Mouse (Mus musculus): ENCODE data around the gene Siva1. TPM values are rescaled to one million over a fixed set of nuclear protein-coding genes. Genes with fewer than 3 reads are reported as not detected.

Gene Siva1
- polyA plus RNA-seq (2015; fragmentation: Nextera tagmentation; extraction: Ambion mirVana) = 154 and 174 TPM in 2 replicates

- peak within 1 kb of the TSS; percentile 85 for H3K27ac ChIP-seq
- 2% methylated on average over 42 of the region's 46 CpGs for WGBS
- peak; percentile 96 for ATAC-seq
- H3K4me3 ChIP-seq = peak within 1 kb of the TSS; percentile 74
- H3K36me3 ChIP-seq (ENCODE audit: poor library complexity, severe bottlenecking) = peaks cover 22% of the 10 kb centered on the region
- H3K27me3 ChIP-seq = no peaks in the 10 kb centered on the region
- H3K9me3 ChIP-seq (replicated peaks) = no peaks in the 10 kb centered on the region
- H3K9ac ChIP-seq = peak within 1 kb of the TSS; percentile 84
- H3K4me1 ChIP-seq = peaks cover 24% of the 10 kb centered on the region
- H3K4me2 ChIP-seq = peak within 1 kb of the TSS; percentile 89
Measured at GRCm38 (mm10) chr12:112644180-112644854, at the start of gene Siva1. Siva1 (plus strand) TSS chr12:112644679.

DNA sequence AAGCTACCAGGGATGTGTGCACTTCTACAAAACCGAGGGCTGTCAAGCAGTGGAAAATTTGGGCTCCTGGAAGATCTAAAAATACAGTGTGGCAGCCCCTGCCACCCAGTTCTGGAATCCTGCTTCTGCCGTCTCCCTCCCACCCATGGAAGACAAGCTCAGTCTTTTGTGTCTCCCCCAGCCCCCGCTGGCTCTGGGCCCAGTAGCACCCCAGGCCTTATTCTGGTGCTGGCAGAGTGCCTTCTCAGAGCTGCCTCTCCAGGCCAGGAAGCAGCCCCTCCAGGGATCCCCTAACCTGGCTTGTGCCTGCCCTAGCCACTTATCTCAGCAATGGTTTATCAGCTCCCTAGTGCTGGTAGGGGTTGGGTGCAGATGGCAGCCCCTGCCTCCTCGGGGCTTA lies 49.5 kb upstream of the Siva1 start:
- Histone ChIP-seq H3K36me3 (ENCODE audit: poor library complexity, severe bottlenecking) (no peaks in the 10 kb centered on the region), H3K4me3 (no peak overlapping the region), H3K9ac (no peak overlapping the region; the same call in 1 of the 2 replicates), H3K27me3 (peaks cover 5% of the 10 kb centered on the region), H3K27ac (peak overlapping the region; percentile 44; the same call in 1 of the 2 replicates), H3K4me1 (peaks cover 26% of the 10 kb centered on the region), H3K9me3 (replicated peaks) (no peaks in the 10 kb centered on the region), H3K4me2 (no peak overlapping the region)
- no peak; the same call in 1 of the 2 replicates for ATAC-seq
- WGBS = 34% methylated on average over 4 of the region's 4 CpGs

DNA sequence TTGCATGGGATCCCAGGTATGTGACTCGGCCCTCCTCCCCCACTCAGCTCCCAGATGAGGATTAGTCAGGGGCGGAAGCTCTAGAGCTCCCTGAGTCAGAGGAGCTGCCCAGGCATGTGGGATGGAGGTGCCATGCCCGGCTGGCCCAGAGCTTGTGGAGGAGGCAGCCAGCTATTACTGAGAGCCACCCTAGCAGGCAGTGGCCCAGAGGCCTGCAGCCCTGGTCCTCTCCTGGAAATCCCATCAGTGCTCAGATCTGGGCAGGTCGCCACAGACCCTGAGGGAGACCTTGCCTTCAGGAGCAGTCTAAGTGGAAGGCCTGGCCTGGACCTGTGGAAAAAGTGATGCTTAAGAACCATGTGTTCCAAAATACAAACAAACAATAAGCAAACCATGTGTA lies 48.9 kb upstream of the Siva1 start:
- H3K27ac ChIP-seq = peak overlapping the region; percentile 16; the same call in 1 of the 2 replicates
- 0 out of 2 replicates have a peak, but pooled peaks cover 1% of the 10 kb centered on the region for H3K27me3 ChIP-seq
- peaks cover 26% of the 10 kb centered on the region for H3K4me1 ChIP-seq
- H3K4me3 ChIP-seq = no peak overlapping the region
- H3K36me3 ChIP-seq (ENCODE audit: poor library complexity, severe bottlenecking) = no peaks in the 10 kb centered on the region
- H3K4me2 ChIP-seq = no peak overlapping the region
- no peaks in the 10 kb centered on the region for H3K9me3 ChIP-seq (replicated peaks)
- ATAC-seq = no peak
- H3K9ac ChIP-seq = no peak overlapping the region
- WGBS = 79% methylated on average over 4 of the region's 4 CpGs

DNA sequence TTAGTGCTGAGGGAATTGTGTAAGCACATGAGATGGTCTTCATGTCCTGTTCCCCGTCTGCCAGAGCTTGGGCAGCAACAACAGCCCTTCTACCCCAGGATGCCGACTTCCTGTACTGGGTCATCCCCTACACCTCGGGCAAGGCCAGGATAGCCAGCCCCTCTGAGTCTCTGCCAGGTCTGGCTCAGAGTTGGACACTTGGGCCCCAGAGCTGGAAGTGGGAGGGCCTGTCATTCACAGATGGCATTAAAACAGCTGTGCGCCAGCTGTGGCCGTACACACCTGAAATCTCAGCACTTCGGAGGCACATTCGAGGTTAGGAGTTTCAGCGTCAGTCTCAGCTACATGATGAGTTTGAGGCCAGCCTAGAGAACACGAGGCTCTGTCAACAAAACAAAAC lies 48.0 kb upstream of the Siva1 start:
- Histone ChIP-seq H3K9ac (no peak overlapping the region), H3K27ac (no peak overlapping the region), H3K4me2 (no peak overlapping the region), H3K36me3 (ENCODE audit: poor library complexity, severe bottlenecking) (no peaks in the 10 kb centered on the region), H3K4me3 (no peak overlapping the region), H3K4me1 (peaks cover 26% of the 10 kb centered on the region), H3K9me3 (replicated peaks) (no peaks in the 10 kb centered on the region), H3K27me3 (no peaks in the 10 kb centered on the region)
- WGBS = 85% methylated on average over 9 of the region's 9 CpGs
- no peak for ATAC-seq

GRCm38 (mm10) chr12:112596891-112597500 lies 47.5 kb upstream of the Siva1 start:
- no peak overlapping the region for H3K4me3 ChIP-seq
- ATAC-seq = no peak
- H3K4me1 ChIP-seq = peaks cover 26% of the 10 kb centered on the region
- H3K4me2 ChIP-seq = no peak overlapping the region
- no peaks in the 10 kb centered on the region for H3K27me3 ChIP-seq
- no peak overlapping the region for H3K27ac ChIP-seq
- 69% methylated on average over 14 of the region's 14 CpGs for WGBS
- no peak overlapping the region for H3K9ac ChIP-seq
- no peaks in the 10 kb centered on the region for H3K9me3 ChIP-seq (replicated peaks)
- H3K36me3 ChIP-seq (ENCODE audit: poor library complexity, severe bottlenecking) = no peaks in the 10 kb centered on the region

- Histone ChIP-seq H3K4me1 (peaks cover 26% of the 10 kb centered on the region), H3K9ac (no peak overlapping the region), H3K27me3 (no peaks in the 10 kb centered on the region), H3K36me3 (ENCODE audit: poor library complexity, severe bottlenecking) (no peaks in the 10 kb centered on the region), H3K9me3 (replicated peaks) (no peaks in the 10 kb centered on the region), H3K4me3 (no peak overlapping the region), H3K4me2 (no peak overlapping the region), H3K27ac (no peak overlapping the region)
- 84% methylated on average over 8 of the region's 8 CpGs for WGBS
- no peak for ATAC-seq
Measured at GRCm38 (mm10) chr12:112597618-112598017, 46.9 kb upstream of the Siva1 start.

DNA sequence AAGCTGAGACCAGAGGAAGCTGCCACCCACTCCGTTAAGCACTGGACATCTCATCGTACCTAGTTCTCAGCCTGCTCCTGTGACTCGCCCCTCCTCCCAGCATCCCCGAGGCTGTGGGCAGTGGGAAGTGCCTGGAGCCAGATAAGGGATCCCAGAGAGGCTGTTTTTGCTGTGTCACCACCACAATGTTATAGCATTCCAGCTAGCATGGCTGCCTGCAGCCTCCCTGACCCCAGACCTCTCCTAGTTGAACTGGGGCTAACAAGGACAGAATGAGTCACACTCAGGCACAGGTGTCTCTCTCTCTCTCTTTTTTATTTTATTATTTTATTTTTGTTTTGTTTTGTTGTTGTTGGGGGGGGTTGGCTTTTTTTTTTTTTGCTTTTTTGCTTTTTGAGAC lies 45.3 kb upstream of the Siva1 start:
- H3K9me3 ChIP-seq (replicated peaks) = no peaks in the 10 kb centered on the region
- WGBS = 35% methylated on average over 4 of the region's 4 CpGs
- ATAC-seq = no peak
- H3K27me3 ChIP-seq = no peaks in the 10 kb centered on the region
- no peak overlapping the region for H3K4me2 ChIP-seq
- H3K4me3 ChIP-seq = no peak overlapping the region
- H3K9ac ChIP-seq = no peak overlapping the region
- H3K36me3 ChIP-seq (ENCODE audit: poor library complexity, severe bottlenecking) = no peaks in the 10 kb centered on the region
- no peak overlapping the region for H3K27ac ChIP-seq
- peaks cover 16% of the 10 kb centered on the region for H3K4me1 ChIP-seq

DNA sequence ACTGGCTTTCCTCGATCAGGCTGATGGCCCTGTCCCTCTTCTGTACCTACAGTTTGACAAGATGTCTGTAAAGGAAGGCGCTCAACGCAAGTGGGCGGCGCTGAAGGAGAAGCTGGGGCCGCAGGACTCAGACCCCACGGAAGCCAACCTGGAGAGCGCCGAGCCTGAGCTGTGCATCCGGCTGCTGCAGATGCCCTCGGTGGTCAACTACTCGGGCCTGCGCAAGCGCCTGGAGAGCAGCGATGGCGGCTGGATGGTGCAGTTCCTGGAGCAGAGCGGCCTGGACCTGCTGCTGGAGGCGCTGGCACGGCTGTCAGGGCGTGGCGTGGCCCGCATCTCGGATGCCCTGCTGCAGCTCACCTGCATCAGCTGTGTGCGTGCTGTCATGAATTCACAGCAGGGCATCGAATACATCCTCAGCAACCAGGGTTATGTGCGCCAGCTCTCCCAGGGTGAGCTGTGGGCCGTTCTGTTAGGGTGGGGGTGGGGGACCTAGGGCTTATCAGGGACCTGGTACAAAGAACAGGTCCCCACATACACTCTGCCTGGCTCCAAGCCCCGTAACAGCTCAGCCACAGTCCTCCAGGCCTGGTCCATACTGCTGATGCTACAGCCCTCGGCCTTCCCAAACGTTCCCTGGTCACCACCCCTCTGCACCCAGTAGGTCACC lies 44.4 kb upstream of the Siva1 start:
- peaks cover 11% of the 10 kb centered on the region for H3K4me1 ChIP-seq
- no peak for ATAC-seq
- H3K9ac ChIP-seq = no peak overlapping the region
- no peaks in the 10 kb centered on the region for H3K36me3 ChIP-seq (ENCODE audit: poor library complexity, severe bottlenecking)
- no peak overlapping the region for H3K4me3 ChIP-seq
- H3K4me2 ChIP-seq = no peak overlapping the region
- no peaks in the 10 kb centered on the region for H3K9me3 ChIP-seq (replicated peaks)
- WGBS = 79% methylated on average over 30 of the region's 30 CpGs
- no peaks in the 10 kb centered on the region for H3K27me3 ChIP-seq
- no peak overlapping the region for H3K27ac ChIP-seq

- Histone ChIP-seq H3K4me1 (peaks cover 10% of the 10 kb centered on the region; the same call in 1 of the 2 replicates), H3K36me3 (ENCODE audit: poor library complexity, severe bottlenecking) (no peaks in the 10 kb centered on the region), H3K4me2 (no peak overlapping the region), H3K9ac (no peak overlapping the region), H3K4me3 (no peak overlapping the region), H3K9me3 (replicated peaks) (no peaks in the 10 kb centered on the region), H3K27ac (no peak overlapping the region), H3K27me3 (no peaks in the 10 kb centered on the region)
- ATAC-seq = no peak
- WGBS = 90% methylated on average over 5 of the region's 5 CpGs
Measured at GRCm38 (mm10) chr12:112604022-112604421, 40.5 kb upstream of the Siva1 start.

GRCm38 (mm10) chr12:112604709-112605649 lies 39.5 kb upstream of the Siva1 start:
- 66% methylated on average over 20 of the region's 20 CpGs for WGBS
- 0 out of 2 replicates have a peak overlapping the region, but pooled peaks have one; percentile 2 for H3K9ac ChIP-seq

DNA sequence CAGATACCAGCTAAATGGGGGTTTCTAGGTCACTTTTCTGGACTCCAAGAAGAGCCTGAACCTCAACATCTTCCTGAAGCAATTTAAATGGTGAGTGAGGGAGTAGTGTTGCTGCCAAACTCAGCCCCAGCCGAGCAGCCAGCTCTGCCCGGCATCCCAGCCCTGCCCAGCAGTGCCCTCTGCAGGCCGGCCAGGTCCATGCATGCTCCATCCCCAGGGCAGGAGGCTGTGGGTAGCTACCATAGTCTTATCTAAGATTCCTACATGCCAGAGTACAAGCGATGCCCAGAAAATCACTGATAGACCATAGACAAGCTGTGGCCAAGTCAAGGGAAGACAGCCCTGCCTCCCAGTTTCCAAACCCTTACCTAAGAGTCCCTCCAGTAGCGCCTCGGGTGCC lies 38.7 kb upstream of the Siva1 start:
- Histone ChIP-seq H3K4me1 (peaks cover 10% of the 10 kb centered on the region; the same call in 1 of the 2 replicates), H3K27ac (no peak overlapping the region), H3K9me3 (replicated peaks) (no peaks in the 10 kb centered on the region), H3K9ac (no peak overlapping the region), H3K4me2 (no peak overlapping the region), H3K4me3 (no peak overlapping the region), H3K27me3 (no peaks in the 10 kb centered on the region), H3K36me3 (ENCODE audit: poor library complexity, severe bottlenecking) (no peaks in the 10 kb centered on the region)
- peak; percentile 68 for ATAC-seq
- 44% methylated on average over 6 of the region's 6 CpGs for WGBS

More at GRCm38 (mm10) chr12:112604709-112605649, 39.5 kb upstream of the Siva1 start:
- peaks cover 10% of the 10 kb centered on the region; the same call in 1 of the 2 replicates for H3K4me1 ChIP-seq
- H3K4me3 ChIP-seq = no peak overlapping the region
- no peak overlapping the region for H3K27ac ChIP-seq
- H3K9me3 ChIP-seq (replicated peaks) = no peaks in the 10 kb centered on the region
- no peak overlapping the region for H3K4me2 ChIP-seq
- H3K27me3 ChIP-seq = no peaks in the 10 kb centered on the region
- H3K36me3 ChIP-seq (ENCODE audit: poor library complexity, severe bottlenecking) = no peaks in the 10 kb centered on the region
- peak; percentile 74 for ATAC-seq
